ENCODE assay signal across 10 mouse cellular contexts in the genomic region with DNA sequence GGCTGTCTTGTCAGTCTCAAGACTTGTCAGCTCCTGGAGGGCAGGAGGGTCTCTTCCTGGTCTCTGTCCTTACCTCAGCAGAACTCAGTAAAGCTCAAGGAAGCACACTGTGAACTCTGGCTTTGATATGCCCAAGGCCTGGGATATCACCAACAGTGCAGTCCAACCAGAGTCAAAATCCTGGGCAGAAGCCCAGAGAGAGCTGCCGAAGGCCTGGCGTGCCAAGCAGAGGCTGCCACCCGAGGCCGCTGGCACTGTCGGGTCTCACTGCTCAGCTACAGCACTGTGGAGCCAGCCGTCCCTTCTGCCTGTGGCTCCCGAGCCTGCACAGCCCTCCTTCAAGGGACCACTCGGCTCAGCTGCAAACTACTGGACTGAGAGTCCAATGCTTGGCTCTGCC. TPM values are rescaled to one million over a fixed set of nuclear protein-coding genes. Genes with fewer than 3 reads are reported as not detected.
DNase-seq lines count a peak whose midpoint lies in the region; ATAC-seq and TF ChIP-seq lines count a peak whose summit lies in the region.
"Had no signal": no experiment of that assay in that cellular context is flagged by ENCODE, and none has a peak within 500 bp of the region (broad histone marks: within the 10 kb centered on the region; RNA-seq: fewer than 3 reads in every experiment).

No protein-coding gene starts in this region.

- H3K27ac ChIP-seq in hindbrain, postnatal 0 days: peak overlapping the region; percentile 16
- no peak overlapping the region for H3K27ac ChIP-seq in hindbrain, embryonic 12.5 days
- 0 out of 2 replicates have a peak overlapping the region, but pooled peaks have one; percentile 45 for H3K27ac ChIP-seq in spleen, adult 2 months (ENCODE audit: insufficient read depth, low read length)

- H3K4me1 ChIP-seq in hindbrain, postnatal 0 days (ENCODE audit: insufficient read depth, low read length): peaks cover 16% of the 10 kb centered on the region; the same call in 1 of the 2 replicates
- peaks cover 36% of the 10 kb centered on the region for H3K4me1 ChIP-seq in hindbrain, embryonic 12.5 days
- peaks cover 37% of the 10 kb centered on the region for H3K4me1 ChIP-seq in spleen, adult 2 months (ENCODE audit: control insufficient read depth, insufficient read depth, insufficient read length)

- peak; percentile 72 for DNase-seq in hindbrain, postnatal 0 days (ENCODE audit: low spot score)
- DNase-seq in spleen, adult 2 months (ENCODE audit: low read depth in 1 of 2, low spot score in 2 of 2): no peak
- no peak for DNase-seq in spleen, postnatal 10 days (ENCODE audit: low spot score in 2 of 2)
- peak; percentile 61 to 67 for DNase-seq in gastrocnemius, postnatal 36 days
- DNase-seq in testis, postnatal 10 days (ENCODE audit: low spot score): peak; percentile 67
- no peak for DNase-seq in left cerebral cortex, adult 9 months (ENCODE audit: low spot score in 2 of 2)
- DNase-seq: lung, embryonic 14.5 days had no signal

- no peaks in the 10 kb centered on the region for H3K36me3 ChIP-seq in hindbrain, postnatal 0 days (ENCODE audit: insufficient read depth, low read length)
- no peaks in the 10 kb centered on the region for H3K36me3 ChIP-seq in hindbrain, embryonic 12.5 days
- no peaks in the 10 kb centered on the region for H3K36me3 ChIP-seq in spleen, adult 2 months (ENCODE audit: control insufficient read depth, insufficient read depth, low read length)

- no peak overlapping the region for H3K4me2 ChIP-seq in hindbrain, postnatal 0 days (ENCODE audit: low read depth, low read length)
- H3K4me2 ChIP-seq in hindbrain, embryonic 12.5 days (replicated peaks): no peak overlapping the region
- H3K4me2 ChIP-seq: lung, embryonic 14.5 days had no signal

- no peak overlapping the region for H3K4me3 ChIP-seq in hindbrain, postnatal 0 days (ENCODE audit: low read length)
- H3K4me3 ChIP-seq in hindbrain, embryonic 12.5 days: no peak overlapping the region
- no peak overlapping the region for H3K4me3 ChIP-seq in spleen, adult 2 months (ENCODE audit: extremely low read depth, insufficient read depth, insufficient read length)

- TF ChIP-seq POLR2A in spleen, adult 2 months (IDR thresholded peaks at IDR 0.05; ENCODE audit: low read depth, low read length): no peak

- no peak overlapping the region for H3K9ac ChIP-seq in hindbrain, postnatal 0 days (replicated peaks; ENCODE audit: low read length)
- H3K9ac ChIP-seq in hindbrain, embryonic 12.5 days: no peak overlapping the region
- H3K9ac ChIP-seq: lung, embryonic 14.5 days had no signal

- no peak for TF ChIP-seq CTCF in hindbrain, postnatal 0 days (IDR thresholded peaks at IDR 0.05; ENCODE audit: low read depth)
- no peak for TF ChIP-seq CTCF in spleen, adult 2 months (IDR thresholded peaks at IDR 0.05; ENCODE audit: extremely low read depth, insufficient read depth, insufficient read length, insufficient replicate concordance)

- intact Hi-C loops in gastrocnemius, postnatal 36 days (cut with DNase I): no loop called here

- H3K9me3 ChIP-seq in hindbrain, postnatal 0 days (ENCODE audit: low read length): no peaks in the 10 kb centered on the region
- no peaks in the 10 kb centered on the region for H3K9me3 ChIP-seq in hindbrain, embryonic 12.5 days (replicated peaks)

- 39% methylated on average over 8 of the region's 8 CpGs for WGBS in hindbrain, postnatal 0 days
- WGBS in hindbrain, embryonic 12.5 days: 89% methylated on average over 8 of the region's 8 CpGs
- WGBS in spleen, adult 2 months: 81% methylated on average over 8 of the region's 8 CpGs

- peak; percentile 56 for ATAC-seq in hindbrain, postnatal 0 days
- ATAC-seq in hindbrain, embryonic 12.5 days (ENCODE audit: low FRiP score): no peak
- ATAC-seq in megakaryocyte progenitor cell, adult 5-6 weeks (replicated peaks; ENCODE audit: poor library complexity): no peak

- H3K27me3 ChIP-seq in hindbrain, postnatal 0 days (ENCODE audit: insufficient read depth, low read length): no peaks in the 10 kb centered on the region
- H3K27me3 ChIP-seq in hindbrain, embryonic 12.5 days: peaks cover 2% of the 10 kb centered on the region; the same call in 1 of the 2 replicates
- H3K27me3 ChIP-seq in spleen, adult 2 months (ENCODE audit: control insufficient read depth, insufficient read depth, low read length): no peaks in the 10 kb centered on the region
- H3K27me3 ChIP-seq: CH12.LX had no signal

RNA-seq across cellular contexts. Expression of a gene that starts 38.3 kb away (rescaled TPM):
- 43.9 and 44.1 TPM in 2 replicates for total RNA-seq in hindbrain, postnatal 0 days (2014; rRNA removed)
- 7.6 TPM in 2 replicates for polyA plus RNA-seq in hindbrain, postnatal 0 days (2015; fragmentation: Nextera tagmentation; extraction: Ambion mirVana)
- polyA plus RNA-seq in hindbrain, embryonic 12.5 days (2016; fragmentation: Nextera tagmentation; extraction: Ambion mirVana): 6.9 and 7.0 TPM in 2 replicates
- polyA plus RNA-seq in spleen, adult 2 months (2012; rRNA removed): 65.8 and 97.5 TPM in 2 replicates
- 10 to 100 TPM; 18.0 to 19.3 TPM for total RNA-seq in gastrocnemius, postnatal 36 days (2021)
- total RNA-seq in megakaryocyte progenitor cell, adult 5-6 weeks (2015): 6.0 and 7.5 TPM in 2 replicates
- total RNA-seq in megakaryocyte progenitor cell, adult 5-6 weeks (2017): 2.5 and 3.1 TPM in 2 replicates

Comparison
In these comparisons a context has a peak if more than half of its experiments do, and no peak if none do; other contexts are left out.
1. DNase-seq: peak in hindbrain, postnatal 0 days (single experiment), gastrocnemius, postnatal 36 days (2 of 2) and testis, postnatal 10 days (single experiment); none in spleen, adult 2 months (0 of 2), spleen, postnatal 10 days (0 of 2) and left cerebral cortex, adult 9 months (0 of 2).